Mouse (Mus musculus) intestine, postnatal 0 days (tissue): ENCODE measurements at regions not wholly inside any gene's neighbourhood (a gene's known extent, or its start where the extent isn't known, plus 50 kb on each side); places are given as distances from the start of the nearest gene placed in this dataset.

Experiments used
- ATAC-seq: fragments of 200-750 bp; cut with Nextera tagmentation; 2 replicates; pipeline ENCODE4 v1.8.0; 2017; ENCODE audit warnings: mild to moderate bottlenecking, moderate TSS enrichment, moderate library complexity
- H3K27ac ChIP-seq: fragments of 300-500 bp; sonication (generic); 2 replicates; pipeline ENCODE4 v1.5.1; 2014; ENCODE audit warnings: mild to moderate bottlenecking, low read depth, low read length, moderate library complexity
- H3K27me3 ChIP-seq: fragments of 300-500 bp; sonication (generic); replicated peaks from 2 replicates; pipeline ENCODE4 v1.6.1; 2014; ENCODE audit warnings: low read length, mixed read lengths; ENCODE audit not compliant: control insufficient read depth, insufficient read depth
- H3K36me3 ChIP-seq: fragments of 300-500 bp; sonication (generic); 2 replicates; pipeline ENCODE4 v1.6.1; 2014; ENCODE audit warnings: mild to moderate bottlenecking, moderate library complexity; ENCODE audit not compliant: control insufficient read depth, insufficient read depth
- H3K4me1 ChIP-seq: fragments of 300-500 bp; sonication (generic); replicated peaks from 2 replicates; pipeline ENCODE4 v1.6.1; 2014; ENCODE audit warnings: antibody characterized with exemption, low read length, mixed read lengths; ENCODE audit not compliant: control insufficient read depth, insufficient read depth
- H3K4me2 ChIP-seq: fragments of 300-500 bp; sonication (generic); replicated peaks from 2 replicates; pipeline ENCODE4 v1.6.1; 2014; ENCODE audit warnings: low read depth, mild to moderate bottlenecking, moderate library complexity
- H3K4me3 ChIP-seq: fragments of 300-500 bp; sonication (generic); 2 replicates; pipeline ENCODE4 v1.5.1; 2014; ENCODE audit warnings: low read depth, low read length
- H3K9ac ChIP-seq: fragments of 300-500 bp; sonication (generic); 2 replicates; pipeline ENCODE4 v1.6.1; 2014; ENCODE audit warnings: mild to moderate bottlenecking, low read depth, low read length
- H3K9me3 ChIP-seq: fragments of 300-500 bp; sonication (generic); 2 replicates; pipeline ENCODE4 v1.6.1; 2016; ENCODE audit warnings: mixed run types; ENCODE audit not compliant: control insufficient read depth
- CTCF ChIP-seq: sonication (generic); IDR thresholded peaks from 2 replicates; pipeline ENCODE4 v1.5.1; 2016; ENCODE audit warnings: low read depth, mild to moderate bottlenecking, control low read depth, antibody characterized with exemption, moderate library complexity
- WGBS: fragments of 180-500 bp; shearing (Covaris S2); extraction: QIAGEN DNeasy Blood & Tissue Kit; methylation state at CpG from one replicate; pipeline ENCODE4 v1.1.7; 2014; 5-methylcytosine and 5-hydroxymethylcytosine counted together

DNA sequence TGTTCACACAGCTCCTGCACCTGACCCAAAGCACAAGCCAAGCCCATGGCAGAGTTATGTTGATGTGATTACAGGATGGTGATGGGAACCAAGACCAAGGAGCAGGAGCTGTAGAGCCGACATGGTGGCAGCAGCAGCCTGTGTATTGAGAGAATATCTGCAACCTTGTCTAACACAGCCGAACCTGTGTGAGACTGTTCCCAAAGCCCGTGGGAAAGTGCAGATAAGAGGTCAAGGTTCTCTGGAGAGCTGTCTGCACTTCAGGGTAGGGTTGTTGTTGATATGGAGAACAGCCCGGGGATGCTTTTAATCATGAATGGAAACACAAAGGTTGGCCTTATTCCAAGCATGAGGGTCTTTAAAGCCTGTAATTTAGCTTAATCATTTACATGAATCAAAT is 110.4 kb downstream of the Adra2a start:
- H3K9ac ChIP-seq: no peak overlapping the region
- peaks cover 5% of the 10 kb centered on the region for H3K4me1 ChIP-seq
- H3K36me3 ChIP-seq: no peaks in the 10 kb centered on the region
- H3K27ac ChIP-seq: no peak overlapping the region
- no peak for TF ChIP-seq CTCF
- WGBS: 31% methylated on average over 4 of the region's 4 CpGs
- no peaks in the 10 kb centered on the region for H3K27me3 ChIP-seq
- H3K9me3 ChIP-seq: no peaks in the 10 kb centered on the region
- no peak overlapping the region for H3K4me2 ChIP-seq
- no peak overlapping the region for H3K4me3 ChIP-seq
- peak; percentile 79 for ATAC-seq

DNA sequence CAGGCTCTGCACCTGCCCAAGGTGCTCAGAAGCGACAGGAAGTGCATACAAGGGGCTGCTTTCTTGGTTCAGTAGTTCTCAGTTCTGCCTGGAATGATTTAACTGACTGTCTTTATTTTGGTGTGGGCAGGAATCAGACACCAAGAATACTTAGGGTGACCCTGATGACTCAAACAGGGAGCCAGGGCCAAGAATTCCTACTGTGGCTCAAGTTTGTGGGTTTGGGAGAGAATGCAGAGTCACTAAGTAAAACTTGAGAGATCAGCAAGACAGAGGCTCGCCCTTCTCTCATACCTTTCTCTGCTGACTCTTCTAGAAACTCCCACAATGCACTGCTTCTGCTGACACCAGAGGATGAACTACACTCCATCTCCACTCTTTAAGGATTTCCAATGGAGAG is 126.4 kb downstream of the Adra2a start:
- WGBS: 59% methylated on average over 2 of the region's 2 CpGs
- H3K27me3 ChIP-seq: no peaks in the 10 kb centered on the region
- no peak for TF ChIP-seq CTCF
- no peak overlapping the region for H3K27ac ChIP-seq
- H3K36me3 ChIP-seq: no peaks in the 10 kb centered on the region
- H3K9ac ChIP-seq: no peak overlapping the region
- ATAC-seq: no peak
- H3K4me3 ChIP-seq: no peak overlapping the region
- no peak overlapping the region for H3K4me2 ChIP-seq
- H3K4me1 ChIP-seq: no peaks in the 10 kb centered on the region
- H3K9me3 ChIP-seq: no peaks in the 10 kb centered on the region

DNA sequence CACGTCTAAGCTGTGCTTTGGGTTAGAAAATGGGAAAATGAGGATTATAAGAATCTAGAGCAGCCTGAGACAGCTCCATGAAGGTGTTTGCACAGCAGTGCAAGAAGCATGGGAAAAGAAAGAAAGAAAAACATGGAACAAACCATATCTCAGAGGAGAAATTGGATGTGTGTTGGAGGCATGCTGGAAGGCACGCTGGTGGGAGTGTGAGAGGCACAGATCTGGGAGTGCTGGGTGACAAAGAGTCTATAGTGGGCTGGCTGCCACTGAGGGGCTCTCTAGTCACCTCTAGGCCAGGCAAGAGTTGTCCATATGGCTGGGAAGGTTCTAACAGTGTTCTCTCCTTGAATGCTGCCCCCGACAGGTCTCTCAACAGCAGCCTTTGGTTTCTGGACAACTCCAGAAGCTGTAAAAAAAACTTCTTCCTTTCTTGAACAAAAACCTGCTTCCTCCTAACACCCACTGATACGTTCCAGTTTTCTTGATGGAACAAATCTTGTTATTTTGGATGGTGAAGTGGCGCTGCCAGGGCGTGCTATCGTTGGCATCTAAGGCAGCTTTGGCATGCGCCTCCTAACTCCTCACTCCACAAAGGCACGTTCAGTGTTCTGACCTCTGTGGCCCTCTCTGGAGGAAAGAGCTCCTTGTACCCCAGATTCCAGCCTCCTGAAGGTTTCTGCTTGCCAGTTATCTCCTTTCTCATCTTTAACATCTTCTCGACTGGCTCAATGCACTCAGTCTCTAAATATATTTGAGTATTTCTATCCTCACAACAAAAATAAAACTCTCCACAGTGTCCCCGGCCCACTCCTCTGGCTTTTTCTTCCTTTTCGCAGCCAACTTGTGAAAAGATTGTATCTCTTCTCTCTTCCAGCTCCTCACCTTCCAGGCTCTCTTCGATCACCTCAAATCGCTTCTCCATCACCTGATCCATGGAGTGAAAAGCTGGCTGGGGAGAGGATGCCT is 130.4 kb downstream of the Adra2a start:
- no peak for TF ChIP-seq CTCF
- no peaks in the 10 kb centered on the region for H3K27me3 ChIP-seq
- no peaks in the 10 kb centered on the region for H3K36me3 ChIP-seq
- H3K4me2 ChIP-seq: no peak overlapping the region
- H3K4me3 ChIP-seq: no peak overlapping the region
- H3K9ac ChIP-seq: no peak overlapping the region
- H3K9me3 ChIP-seq: no peaks in the 10 kb centered on the region
- no peak overlapping the region for H3K27ac ChIP-seq
- H3K4me1 ChIP-seq: no peaks in the 10 kb centered on the region
- no peak for ATAC-seq
- WGBS: 86% methylated on average over 14 of the region's 14 CpGs

DNA sequence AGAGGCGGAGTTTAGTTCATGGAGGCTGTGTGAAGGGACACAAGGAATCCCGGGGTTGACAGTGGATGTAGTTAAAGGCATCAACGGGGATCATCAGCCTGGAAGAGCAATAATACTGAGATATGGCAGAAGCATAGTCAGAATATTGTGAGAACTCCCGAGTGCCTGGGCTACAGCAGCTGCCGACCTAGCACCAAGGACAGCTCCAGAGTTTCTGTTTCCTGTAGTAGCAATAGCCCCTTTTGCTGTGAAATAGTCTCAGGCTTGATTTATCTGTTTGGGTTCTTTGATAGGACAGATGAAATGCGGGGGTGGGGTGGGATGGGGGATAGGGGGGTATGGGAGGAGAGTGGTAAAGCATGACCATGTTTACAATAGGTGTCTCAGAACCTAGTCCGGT is 131.8 kb downstream of the Adra2a start:
- 39% methylated on average over 7 of the region's 7 CpGs for WGBS
- no peak for TF ChIP-seq CTCF
- Histone ChIP-seq H3K9me3 (no peaks in the 10 kb centered on the region), H3K27ac (no peak overlapping the region), H3K27me3 (no peaks in the 10 kb centered on the region), H3K4me3 (no peak overlapping the region), H3K36me3 (no peaks in the 10 kb centered on the region), H3K4me2 (no peak overlapping the region), H3K4me1 (no peaks in the 10 kb centered on the region), H3K9ac (no peak overlapping the region)
- ATAC-seq: no peak

DNA sequence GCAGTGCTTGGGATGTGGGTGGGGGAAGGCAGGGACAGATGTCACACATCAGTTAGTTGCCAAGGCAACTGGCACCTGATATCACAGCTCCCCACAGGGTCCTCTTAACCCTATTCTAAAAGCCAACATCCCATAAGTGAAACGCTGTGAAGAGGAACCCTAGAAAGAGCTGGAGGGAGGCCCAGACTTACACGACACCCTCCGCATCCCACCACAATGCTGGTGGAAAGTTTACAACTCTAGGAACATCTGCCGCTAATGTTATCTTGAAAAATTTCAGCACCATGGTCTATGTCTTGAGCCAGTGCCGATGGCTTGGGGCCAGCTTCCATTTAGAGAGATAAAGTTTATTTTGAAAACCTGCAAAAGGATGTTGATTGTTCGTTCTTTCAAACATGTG is 133.5 kb downstream of the Adra2a start:
- ATAC-seq: no peak
- Histone ChIP-seq H3K27me3 (no peaks in the 10 kb centered on the region), H3K27ac (no peak overlapping the region), H3K36me3 (no peaks in the 10 kb centered on the region), H3K9ac (no peak overlapping the region), H3K4me3 (no peak overlapping the region), H3K9me3 (no peaks in the 10 kb centered on the region), H3K4me1 (no peaks in the 10 kb centered on the region), H3K4me2 (no peak overlapping the region)
- WGBS: 47% methylated on average over 6 of the region's 6 CpGs
- no peak for TF ChIP-seq CTCF

DNA sequence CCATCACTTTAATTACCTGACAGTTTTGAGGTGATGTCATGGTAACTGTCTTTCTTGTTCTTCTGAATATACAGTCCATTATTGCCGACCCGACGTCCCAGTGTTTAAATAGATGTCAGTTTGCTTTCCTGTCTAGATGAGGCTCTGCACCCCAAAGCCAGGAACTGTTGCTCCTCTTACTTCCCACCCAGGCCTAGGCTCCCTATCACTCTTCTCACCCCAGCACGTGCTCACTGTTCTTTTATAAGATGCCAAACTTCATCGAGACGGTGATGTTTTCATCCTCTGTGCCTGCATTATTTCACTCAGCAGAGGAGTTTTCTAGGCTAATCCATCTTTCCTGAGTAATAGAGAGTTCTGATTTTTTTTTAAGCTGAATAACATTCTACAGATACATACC is 156.5 kb downstream of the Adra2a start:
- Histone ChIP-seq H3K27me3 (no peaks in the 10 kb centered on the region), H3K36me3 (no peaks in the 10 kb centered on the region), H3K27ac (no peak overlapping the region), H3K9ac (no peak overlapping the region), H3K4me3 (no peak overlapping the region), H3K4me2 (no peak overlapping the region), H3K4me1 (no peaks in the 10 kb centered on the region), H3K9me3 (no peaks in the 10 kb centered on the region)
- WGBS: 24% methylated on average over 6 of the region's 6 CpGs
- no peak for ATAC-seq
- TF ChIP-seq CTCF: no peak
